Mouse (Mus musculus): ENCODE results near the gene Sytl3. TPM values are rescaled to one million over a fixed set of nuclear protein-coding genes. Genes with fewer than 3 reads are reported as not detected.
"Not testable (repeated sequence)": the region's sequence is repeated elsewhere in the genome, so short reads cannot be mapped to it uniquely, and the experiment has no call there.

The Sytl3 gene
- polyA plus RNA-seq, 1 experiment from 2014 or later = 0.46 TPM

DNA sequence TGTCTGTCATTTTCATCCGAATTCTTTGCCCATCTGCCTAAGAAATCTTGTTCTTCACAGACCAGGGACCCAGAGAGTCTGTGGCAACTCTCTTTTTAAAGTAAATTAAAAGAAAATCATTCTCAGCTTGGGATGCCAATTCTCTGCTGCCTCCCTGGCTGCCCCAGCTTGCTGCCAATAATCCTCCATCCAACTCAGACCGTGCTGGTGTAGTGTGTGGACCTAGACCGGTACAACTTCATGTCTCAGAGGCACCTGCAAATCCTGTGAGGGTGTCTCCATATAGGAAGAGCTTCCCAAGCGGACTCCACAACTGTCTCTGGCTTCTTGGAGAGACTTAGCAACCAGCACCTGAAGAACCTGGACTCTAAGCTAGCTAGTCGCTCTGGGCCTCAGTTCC is 22.0 kb upstream of the Sytl3 start:
- 79% methylated on average over 5 of the region's 5 CpGs for WGBS
- H3K9ac ChIP-seq = no peak overlapping the region
- no peak overlapping the region for H3K4me2 ChIP-seq (replicated peaks)
- no peaks in the 10 kb centered on the region for H3K36me3 ChIP-seq
- no peaks in the 10 kb centered on the region for H3K4me1 ChIP-seq
- H3K27me3 ChIP-seq = no peaks in the 10 kb centered on the region
- no peaks in the 10 kb centered on the region for H3K9me3 ChIP-seq (replicated peaks)
- no peak overlapping the region for H3K4me3 ChIP-seq
- no peak for ATAC-seq (ENCODE audit: low FRiP score)
- H3K27ac ChIP-seq = no peak overlapping the region

DNA sequence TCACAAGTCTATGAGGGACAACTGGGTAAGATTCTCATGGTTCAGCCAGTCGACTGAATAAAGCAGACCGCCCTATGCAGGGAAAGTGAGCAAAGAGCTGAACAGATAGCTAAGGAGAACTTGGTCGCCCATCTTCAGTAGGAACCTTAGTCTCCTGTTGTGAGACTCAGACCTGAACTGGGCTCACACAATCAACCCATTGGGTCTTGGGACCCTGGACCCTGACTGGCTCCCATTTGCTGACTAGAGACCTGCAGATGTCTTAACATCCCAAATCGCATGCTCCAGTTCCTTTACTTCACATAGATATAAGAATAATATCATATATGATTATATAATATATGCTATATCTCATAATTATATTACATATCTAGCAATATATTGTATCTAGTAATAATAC is 21.5 kb upstream of the Sytl3 start:
- not testable (repeated sequence) for H3K27ac ChIP-seq; ATAC-seq (ENCODE audit: low FRiP score); H3K9me3 ChIP-seq (replicated peaks); H3K4me3 ChIP-seq; H3K4me2 ChIP-seq (replicated peaks); H3K4me1 ChIP-seq; H3K27me3 ChIP-seq; H3K36me3 ChIP-seq; H3K9ac ChIP-seq
- WGBS = 95% methylated on average over 4 of the region's 4 CpGs

DNA sequence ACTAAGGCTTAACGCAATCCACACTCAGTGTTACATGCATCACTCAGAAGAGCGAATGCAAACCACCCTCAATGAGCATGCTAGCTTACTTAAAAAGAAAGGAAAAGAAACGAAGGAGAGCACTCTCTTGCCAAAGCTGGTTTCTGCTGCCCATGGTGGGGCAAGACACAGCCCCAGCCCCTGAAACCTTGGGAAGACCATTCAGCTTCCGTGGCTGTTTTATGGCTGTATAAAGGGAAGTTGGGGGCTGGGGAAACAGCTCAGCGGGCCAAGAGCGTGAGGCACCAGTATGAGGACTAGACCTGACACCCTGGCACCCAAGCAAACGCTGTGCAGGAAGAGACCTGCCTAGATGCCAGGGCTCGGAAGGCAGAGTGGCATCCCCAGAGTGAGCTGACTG is 20.4 kb upstream of the Sytl3 start:
- H3K4me2 ChIP-seq (replicated peaks); H3K36me3 ChIP-seq; ATAC-seq (ENCODE audit: low FRiP score); H3K4me1 ChIP-seq; H3K27ac ChIP-seq; H3K9ac ChIP-seq; H3K9me3 ChIP-seq (replicated peaks); H3K4me3 ChIP-seq; H3K27me3 ChIP-seq: not testable (repeated sequence)
- 87% methylated on average over 8 of the region's 8 CpGs for WGBS

DNA sequence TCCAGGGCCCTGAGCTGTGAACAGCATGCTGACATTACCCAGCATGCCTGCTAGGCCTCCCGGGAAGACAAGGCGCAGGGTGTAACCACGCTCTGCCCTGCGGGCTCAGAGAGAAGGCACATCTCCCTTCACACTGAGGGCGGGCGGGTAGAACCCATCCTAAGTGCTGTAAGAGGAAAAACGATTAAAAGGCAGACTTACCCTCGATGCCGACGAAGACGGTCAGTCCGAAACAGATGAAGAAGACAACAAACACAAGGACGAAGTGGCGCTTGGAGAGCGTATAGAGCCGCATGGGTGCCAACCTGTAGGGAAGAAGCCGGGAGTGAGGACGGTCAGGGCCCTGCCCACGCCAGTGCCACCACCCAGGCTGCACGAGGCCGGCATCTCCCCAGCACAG is 19.4 kb upstream of the Sytl3 start:
- not testable (repeated sequence) for H3K9ac ChIP-seq; H3K9me3 ChIP-seq (replicated peaks); H3K36me3 ChIP-seq; H3K4me3 ChIP-seq; H3K4me2 ChIP-seq (replicated peaks); H3K4me1 ChIP-seq; ATAC-seq (ENCODE audit: low FRiP score); H3K27me3 ChIP-seq; H3K27ac ChIP-seq
- WGBS = 95% methylated on average over 16 of the region's 21 CpGs

DNA sequence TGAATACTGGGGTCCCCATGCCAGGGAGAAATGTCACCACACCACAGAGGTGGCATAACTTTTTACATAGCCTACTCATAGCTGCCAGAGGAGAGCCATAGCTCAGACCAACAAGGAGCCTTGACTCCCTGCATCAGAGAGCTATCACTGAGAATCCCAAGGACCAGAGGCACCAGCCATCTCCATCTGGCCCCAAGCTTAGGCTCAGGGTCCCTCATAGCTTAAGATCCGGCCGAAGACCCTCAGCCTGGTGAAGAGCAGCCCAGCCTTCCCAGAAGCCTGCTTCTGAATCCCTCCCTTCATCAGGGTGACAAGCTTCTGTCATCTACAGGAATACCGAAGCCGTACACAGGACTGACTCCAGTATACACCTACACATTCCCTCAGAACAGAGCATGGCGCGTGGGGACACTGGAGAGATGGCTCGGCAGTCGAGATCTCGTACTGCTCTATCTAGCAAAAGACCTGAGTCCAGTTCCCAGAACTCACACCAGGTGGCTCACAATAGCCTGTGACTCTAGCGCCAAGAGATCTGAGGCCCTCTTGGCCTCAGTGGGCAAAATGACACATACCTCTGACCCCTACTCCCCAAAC is 18.8 kb upstream of the Sytl3 start:
- H3K27ac ChIP-seq; H3K27me3 ChIP-seq; H3K9me3 ChIP-seq (replicated peaks); H3K36me3 ChIP-seq; H3K9ac ChIP-seq; ATAC-seq (ENCODE audit: low FRiP score); H3K4me3 ChIP-seq; H3K4me1 ChIP-seq; H3K4me2 ChIP-seq (replicated peaks): not testable (repeated sequence)
- 88% methylated on average over 10 of the region's 10 CpGs for WGBS

DNA sequence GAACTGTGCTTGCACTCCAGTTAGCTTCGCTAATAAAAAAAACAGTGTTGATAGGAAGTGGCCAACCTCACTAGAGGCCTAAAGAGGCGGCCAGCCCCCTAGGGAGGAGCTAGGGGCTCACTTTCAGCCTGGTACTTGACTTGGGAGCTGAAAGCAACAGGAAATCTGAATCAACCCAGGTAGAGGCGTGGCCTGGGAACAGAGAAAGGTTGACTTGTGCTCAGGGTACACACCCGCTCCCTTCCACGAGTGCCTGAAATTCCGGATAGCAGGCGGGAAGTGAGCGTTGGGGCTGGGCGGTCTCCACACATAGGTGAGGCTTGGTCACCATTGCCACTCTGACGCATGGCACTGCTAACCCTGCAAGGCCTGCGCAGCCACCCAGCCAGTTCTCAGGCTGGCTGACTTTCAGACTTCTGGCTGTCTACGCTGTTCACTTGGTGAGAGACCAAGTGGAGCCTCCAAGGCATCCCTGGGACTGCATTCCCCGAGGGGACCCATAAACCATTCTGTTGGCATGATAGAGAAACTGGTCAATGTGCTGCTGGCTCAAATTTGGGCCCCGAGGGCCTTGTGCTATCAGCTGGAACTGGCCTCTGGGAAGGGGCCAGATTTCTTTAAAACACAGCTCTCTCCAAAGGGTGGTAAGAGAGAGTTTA is 18.0 kb upstream of the Sytl3 start:
- H3K4me1 ChIP-seq; H3K4me3 ChIP-seq; H3K9me3 ChIP-seq (replicated peaks); H3K4me2 ChIP-seq (replicated peaks); H3K27me3 ChIP-seq; ATAC-seq (ENCODE audit: low FRiP score); H3K36me3 ChIP-seq; H3K9ac ChIP-seq; H3K27ac ChIP-seq: not testable (repeated sequence)
- WGBS = 82% methylated on average over 14 of the region's 14 CpGs

DNA sequence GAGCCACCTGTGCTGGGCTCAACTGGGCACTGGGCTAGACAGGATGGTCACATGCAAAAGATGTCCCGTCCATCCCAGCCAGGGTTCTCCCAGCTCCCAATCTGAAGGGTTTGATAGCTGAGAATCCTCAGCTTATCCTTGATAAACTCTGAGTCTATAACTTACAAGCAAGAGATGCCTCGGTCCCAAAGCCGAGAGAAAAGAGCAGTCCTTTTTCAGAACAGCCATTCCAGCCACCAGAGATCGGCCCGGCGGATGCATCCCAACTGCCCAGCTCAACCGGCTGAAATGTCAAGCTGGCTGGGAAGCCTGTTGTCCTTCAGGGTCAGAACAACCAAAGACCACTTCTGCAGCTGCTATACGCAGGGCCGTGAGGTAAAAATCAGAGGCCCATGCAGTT is 14.7 kb upstream of the Sytl3 start:
- not testable (repeated sequence) for ATAC-seq (ENCODE audit: low FRiP score); H3K27me3 ChIP-seq; H3K4me2 ChIP-seq (replicated peaks); H3K9ac ChIP-seq; H3K9me3 ChIP-seq (replicated peaks); H3K4me3 ChIP-seq; H3K36me3 ChIP-seq; H3K4me1 ChIP-seq; H3K27ac ChIP-seq
- WGBS = 89% methylated on average over 8 of the region's 9 CpGs

DNA sequence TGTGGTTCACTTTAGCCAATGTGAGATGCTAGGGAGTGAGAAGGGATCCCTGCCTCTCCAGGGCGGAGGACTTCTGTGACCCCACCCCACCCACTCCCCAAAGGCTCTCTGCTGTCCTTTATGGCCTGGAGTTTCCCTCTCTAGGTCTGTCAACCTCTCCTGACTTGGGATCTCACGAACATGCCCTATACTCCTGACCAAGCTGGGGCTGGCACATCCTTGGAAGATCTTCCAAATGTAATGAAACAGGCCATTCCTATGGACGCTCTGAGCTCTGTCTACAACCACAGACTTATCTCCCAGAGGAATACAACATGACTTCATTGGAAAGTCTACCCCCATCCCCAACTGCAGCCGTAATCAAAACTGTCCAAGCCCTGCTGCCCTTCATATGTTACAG is 14.2 kb upstream of the Sytl3 start:
- H3K27me3 ChIP-seq; H3K27ac ChIP-seq; H3K9me3 ChIP-seq (replicated peaks); H3K4me1 ChIP-seq; H3K36me3 ChIP-seq; ATAC-seq (ENCODE audit: low FRiP score); H3K9ac ChIP-seq; H3K4me2 ChIP-seq (replicated peaks); H3K4me3 ChIP-seq: not testable (repeated sequence)
- 88% methylated on average over 4 of the region's 4 CpGs for WGBS

DNA sequence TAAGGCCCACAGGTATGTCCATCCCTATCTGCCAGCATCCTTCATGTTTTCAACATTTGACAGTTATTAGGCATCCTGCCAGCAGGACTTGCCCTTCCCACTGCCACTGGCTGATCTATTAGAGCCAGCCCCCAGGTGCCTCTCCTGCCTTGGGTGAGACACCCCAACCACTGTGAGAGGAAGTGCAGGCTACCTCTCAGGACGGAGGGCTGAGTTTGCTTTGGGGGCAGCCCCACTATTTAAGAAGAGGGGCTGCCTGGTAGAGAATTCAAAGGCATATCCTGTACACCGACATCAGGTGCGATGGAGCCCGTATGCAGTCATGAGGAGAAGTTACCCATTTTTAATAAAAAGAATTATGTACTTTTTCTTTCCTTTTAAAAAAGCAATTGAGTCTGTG is 13.2 kb upstream of the Sytl3 start:
- not testable (repeated sequence) for H3K27me3 ChIP-seq; H3K4me1 ChIP-seq; H3K36me3 ChIP-seq; H3K4me2 ChIP-seq (replicated peaks); H3K9ac ChIP-seq; H3K9me3 ChIP-seq (replicated peaks); ATAC-seq (ENCODE audit: low FRiP score); H3K27ac ChIP-seq; H3K4me3 ChIP-seq
- WGBS = 83% methylated on average over 4 of the region's 4 CpGs

DNA sequence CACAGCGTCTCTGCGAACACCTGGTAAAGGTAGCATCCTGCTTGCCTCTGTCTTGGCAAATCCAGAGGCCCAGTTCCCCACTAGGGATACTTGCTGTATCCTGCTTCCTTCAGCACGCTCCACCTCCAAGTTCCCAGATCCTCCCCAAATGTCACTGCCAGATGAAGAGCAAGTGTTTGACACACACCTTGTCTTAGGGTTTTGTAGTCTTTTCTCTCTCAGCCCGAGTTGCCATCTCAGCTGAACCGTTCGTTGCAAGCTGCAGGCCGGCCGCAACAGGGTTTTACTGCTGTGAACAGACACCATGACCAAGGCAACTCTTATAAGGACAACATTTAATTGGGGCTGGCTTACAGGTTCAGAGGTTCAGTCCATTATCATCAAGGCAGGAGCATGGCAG is 12.1 kb upstream of the Sytl3 start:
- H3K27ac ChIP-seq; H3K27me3 ChIP-seq; H3K36me3 ChIP-seq; H3K4me3 ChIP-seq; H3K4me2 ChIP-seq (replicated peaks); ATAC-seq (ENCODE audit: low FRiP score); H3K4me1 ChIP-seq; H3K9ac ChIP-seq; H3K9me3 ChIP-seq (replicated peaks): not testable (repeated sequence)
- WGBS = 97% methylated on average over 8 of the region's 8 CpGs

DNA sequence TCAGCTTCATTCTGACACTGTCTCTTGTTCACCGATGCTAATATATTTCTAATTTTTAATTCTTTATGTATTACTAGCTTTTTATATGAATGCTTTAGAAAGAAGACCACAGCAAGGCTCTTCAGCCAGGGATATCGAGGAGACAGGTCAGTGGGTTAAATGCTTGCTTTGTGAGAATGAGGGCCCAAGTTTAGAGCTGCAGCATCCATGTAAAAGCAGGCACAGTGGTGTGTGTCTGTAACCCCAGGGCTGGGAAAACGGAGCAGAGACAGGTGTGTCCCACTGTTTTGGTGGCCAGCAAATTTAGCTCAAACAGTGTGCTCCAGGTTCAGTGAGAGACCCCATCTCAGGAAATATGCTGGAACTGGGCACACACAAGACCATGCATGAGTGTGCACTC is 11.4 kb upstream of the Sytl3 start:
- not testable (repeated sequence) for H3K36me3 ChIP-seq

DNA sequence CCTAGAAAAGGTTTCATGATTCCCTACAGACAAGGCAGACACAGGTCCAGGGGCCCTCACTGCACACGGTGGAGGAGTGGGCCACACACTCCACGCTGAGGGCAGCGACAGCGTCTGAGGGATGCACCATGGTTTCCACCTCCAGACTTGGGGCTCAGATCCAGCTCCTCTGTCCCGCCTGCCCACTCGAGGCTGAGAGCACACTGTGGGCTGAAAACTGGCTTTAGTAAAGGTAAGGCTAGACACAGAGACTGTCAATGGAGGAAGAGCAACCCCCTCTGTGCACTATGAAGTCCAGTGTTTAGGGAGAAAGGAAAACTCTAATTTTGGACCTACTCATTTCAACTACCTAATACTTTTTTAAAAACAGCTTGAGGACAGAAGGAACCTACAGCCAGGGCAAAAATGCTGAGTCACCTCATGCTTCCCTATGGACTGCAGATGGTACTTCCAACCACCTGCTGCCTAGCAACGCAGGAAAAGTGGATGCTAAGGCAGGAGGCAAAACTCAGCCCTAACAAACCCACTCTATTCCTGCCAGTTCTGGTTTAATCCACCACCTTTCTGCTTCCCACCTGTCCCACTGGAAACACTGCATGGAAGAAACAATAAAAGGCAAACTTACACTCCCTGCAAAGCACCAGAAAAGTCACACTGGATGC is 7.9 kb upstream of the Sytl3 start:
- H3K27ac ChIP-seq; H3K4me1 ChIP-seq; H3K27me3 ChIP-seq; H3K36me3 ChIP-seq; H3K9ac ChIP-seq; H3K4me2 ChIP-seq (replicated peaks); H3K9me3 ChIP-seq (replicated peaks); ATAC-seq (ENCODE audit: low FRiP score); H3K4me3 ChIP-seq: not testable (repeated sequence)
- WGBS = 86% methylated on average over 6 of the region's 7 CpGs

More for the DNA sequence above, 11.4 kb upstream of the Sytl3 start:
- H3K4me3 ChIP-seq; ATAC-seq (ENCODE audit: low FRiP score); H3K9me3 ChIP-seq (replicated peaks); H3K4me1 ChIP-seq; H3K27me3 ChIP-seq; H3K27ac ChIP-seq; H3K9ac ChIP-seq; H3K4me2 ChIP-seq (replicated peaks): not testable (repeated sequence)
- 100% methylated on average over 3 of the region's 3 CpGs for WGBS

DNA sequence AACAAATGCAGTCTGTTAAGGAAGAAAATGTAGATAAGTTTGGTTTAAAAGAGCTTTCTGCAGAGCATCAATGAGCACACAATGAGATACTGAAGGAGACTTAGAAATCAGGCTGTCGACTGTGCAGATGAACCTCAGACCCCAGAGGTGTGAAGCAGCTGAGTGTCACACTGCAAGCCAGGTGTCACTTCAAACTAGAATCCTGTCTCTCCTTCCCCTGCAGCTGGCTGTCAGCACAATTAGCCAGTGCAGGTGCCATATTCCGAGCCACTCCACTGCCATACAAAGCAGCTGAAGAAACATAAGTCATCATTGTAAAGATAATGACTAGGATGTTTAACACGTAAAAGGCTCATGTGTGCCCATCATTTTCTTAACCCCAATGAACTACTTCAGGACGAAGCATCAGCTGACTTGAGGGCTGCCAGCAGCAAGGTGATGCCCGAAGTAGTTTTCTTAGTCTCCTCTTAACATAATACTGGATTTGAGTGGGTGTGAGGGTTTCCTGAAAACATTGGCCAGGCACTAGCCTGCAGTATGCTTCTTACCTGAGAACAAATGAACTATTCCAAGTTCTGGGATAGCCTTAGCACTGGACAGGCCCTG is 5.4 kb upstream of the Sytl3 start:
- not testable (repeated sequence) for H3K36me3 ChIP-seq; H3K27me3 ChIP-seq; H3K27ac ChIP-seq; H3K4me1 ChIP-seq; H3K4me2 ChIP-seq (replicated peaks); ATAC-seq (ENCODE audit: low FRiP score); H3K9me3 ChIP-seq (replicated peaks); H3K4me3 ChIP-seq; H3K9ac ChIP-seq
- 93% methylated on average over 4 of the region's 5 CpGs for WGBS
